ENCODE assay signal across 2 mouse cellular contexts in the genomic region with DNA sequence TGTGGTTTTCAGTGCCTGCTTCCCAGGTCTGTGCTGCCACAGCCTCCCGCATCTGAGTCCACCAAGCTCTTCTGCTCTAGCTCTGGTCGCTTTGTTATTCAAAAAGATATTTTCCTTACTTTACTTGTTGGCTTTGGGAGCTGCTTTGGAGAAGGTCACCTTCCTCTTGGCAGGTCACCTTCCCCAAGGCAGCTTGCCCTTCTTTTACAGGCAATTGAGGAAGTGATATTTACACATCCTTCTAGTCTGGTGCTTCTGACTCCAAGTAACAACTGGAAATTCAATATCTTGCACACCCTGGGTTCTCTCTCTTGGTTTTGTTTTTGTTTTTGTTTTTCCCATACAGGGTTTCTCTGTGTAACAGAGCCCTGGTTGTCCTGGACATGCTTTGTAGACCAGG. TPM values are rescaled to one million over a fixed set of nuclear protein-coding genes. Genes with fewer than 3 reads are reported as not detected.
"Had no signal": no experiment of that assay in that cellular context is flagged by ENCODE, and none has a peak within 500 bp of the region (broad histone marks: within the 10 kb centered on the region; RNA-seq: fewer than 3 reads in every experiment).

No protein-coding gene starts in this region.

RNA-seq across cellular contexts. Expression of gene Serinc4, which starts 27.8 kb away (rescaled TPM):
- total RNA-seq: heart, postnatal 10 days; heart, postnatal 36 days had no signal
